Mouse (Mus musculus): Measurements from ENCODE around the gene Efcab6.

DNA sequence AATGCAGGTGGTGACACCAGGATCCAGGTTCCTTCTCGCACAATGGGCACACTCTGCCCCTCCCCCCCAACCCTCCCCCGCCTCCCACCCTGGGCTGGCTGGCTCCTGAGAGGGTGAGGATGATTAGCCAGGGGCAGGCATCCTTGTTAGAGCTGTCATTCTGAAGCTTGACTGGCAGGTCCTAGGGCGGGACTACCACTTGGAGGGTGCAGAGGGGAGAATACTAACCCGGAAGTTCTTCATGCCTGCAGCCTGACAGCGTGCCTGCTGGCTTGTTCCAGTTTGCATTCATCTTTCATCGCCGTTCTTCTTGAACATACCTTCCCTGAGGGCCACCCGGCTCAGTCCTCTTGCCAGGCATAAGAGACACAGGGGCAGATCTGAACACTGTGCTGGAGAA lies 218.6 kb downstream of the Efcab6 start:
- TF ChIP-seq GABPA (IDR thresholded peaks at IDR 0.05; ENCODE audit: insufficient replicate concordance, low read depth, low read length) (no peak), POLR2A (IDR thresholded peaks at IDR 0.05; ENCODE audit: low read depth, low read length) (no peak), CTCF (conservative IDR thresholded peaks at IDR 0.05 in 1 of 2, IDR thresholded peaks at IDR 0.05 in 1 of 2; ENCODE audit: low read depth in 2 of 2, low read length in 2 of 2) (no peak), MEF2A (IDR thresholded peaks at IDR 0.05; ENCODE audit: borderline replicate concordance, low read depth, low read length) (no peak), MAZ (IDR thresholded peaks at IDR 0.05; ENCODE audit: low read depth, low read length) (no peak), MXI1 (IDR thresholded peaks at IDR 0.05; ENCODE audit: low read depth, low read length) (no peak), E2F4 (IDR thresholded peaks at IDR 0.05; ENCODE audit: insufficient replicate concordance, low read depth, low read length) (no peak), NELFE (IDR thresholded peaks at IDR 0.05; ENCODE audit: low read depth, low read length) (no peak), SIN3A (IDR thresholded peaks at IDR 0.05; ENCODE audit: low read length) (no peak), CHD1 (IDR thresholded peaks at IDR 0.05; ENCODE audit: low read depth, low read length) (no peak), BHLHE40 (IDR thresholded peaks at IDR 0.05; ENCODE audit: low read depth, low read length) (no peak), MYC (IDR thresholded peaks at IDR 0.05; ENCODE audit: low read depth, low read length) (no peak), NRF1 (IDR thresholded peaks at IDR 0.05; ENCODE audit: low read depth, low read length) (no peak)
